Mouse (Mus musculus) embryonic facial prominence, embryonic 13.5 days (tissue): Measurements from ENCODE around the gene Nup98. TPM values are rescaled to one million over a fixed set of nuclear protein-coding genes. Genes with fewer than 3 reads are reported as not detected.
A peak's percentile ranks its signal among the peaks of the same experiment; 100 is the strongest.

Experiments
- ATAC-seq: fragments of 200-750 bp; cut with Nextera tagmentation; 2 replicates; pipeline ENCODE4 v1.8.0; 2017; ENCODE audit warnings: low read depth; ENCODE audit not compliant: insufficient number of reproducible peaks, insufficient read depth, low FRiP score, low TSS enrichment
- H3K27ac ChIP-seq: fragments of 300-500 bp; sonication (generic); 2 replicates; pipeline ENCODE4 v1.5.1; 2015; ENCODE audit warnings: moderate library complexity, mild to moderate bottlenecking, inconsistent platforms
- H3K27me3 ChIP-seq: fragments of 300-500 bp; sonication (generic); 2 replicates; pipeline ENCODE4 v1.6.1; 2015; ENCODE audit warnings: mild to moderate bottlenecking, inconsistent platforms
- H3K36me3 ChIP-seq: fragments of 300-500 bp; sonication (generic); 2 replicates; pipeline ENCODE4 v1.6.1; 2015; ENCODE audit warnings: mild to moderate bottlenecking, inconsistent platforms
- H3K4me1 ChIP-seq: fragments of 300-500 bp; sonication (generic); 2 replicates; pipeline ENCODE4 v1.6.1; 2015; ENCODE audit warnings: inconsistent platforms
- H3K4me2 ChIP-seq: fragments of 300-500 bp; sonication (generic); 2 replicates; pipeline ENCODE4 v1.6.1; 2015; ENCODE audit warnings: moderate library complexity, mild to moderate bottlenecking, inconsistent platforms
- H3K4me3 ChIP-seq: fragments of 300-500 bp; sonication (generic); 2 replicates; pipeline ENCODE4 v1.5.1; 2015; ENCODE audit warnings: mild to moderate bottlenecking, inconsistent platforms
- H3K9ac ChIP-seq: fragments of 300-500 bp; sonication (generic); 2 replicates; pipeline ENCODE4 v1.6.1; 2015; ENCODE audit warnings: mild to moderate bottlenecking, inconsistent platforms
- H3K9me3 ChIP-seq: fragments of 300-500 bp; sonication (generic); 2 replicates; pipeline ENCODE4 v1.6.1; 2016; ENCODE audit warnings: inconsistent platforms
- WGBS: fragments of 180-500 bp; shearing (Covaris S2); methylation state at CpG from one replicate; pipeline ENCODE4 v1.1.7; 2015; ENCODE audit warnings: mixed read lengths; 5-methylcytosine and 5-hydroxymethylcytosine counted together
- polyA plus RNA-seq: library from polyadenylated mRNA; unstranded; fragments of >200 nt; fragmentation: Nextera tagmentation; extraction: Ambion mirVana; gene quantifications from 2 replicates; pipeline ENCODE4 v1.2.1, GENCODE M21; 2015

Nup98 gene
- polyA plus RNA-seq, 1 experiment from 2014 or later: 37.1 TPM

DNA sequence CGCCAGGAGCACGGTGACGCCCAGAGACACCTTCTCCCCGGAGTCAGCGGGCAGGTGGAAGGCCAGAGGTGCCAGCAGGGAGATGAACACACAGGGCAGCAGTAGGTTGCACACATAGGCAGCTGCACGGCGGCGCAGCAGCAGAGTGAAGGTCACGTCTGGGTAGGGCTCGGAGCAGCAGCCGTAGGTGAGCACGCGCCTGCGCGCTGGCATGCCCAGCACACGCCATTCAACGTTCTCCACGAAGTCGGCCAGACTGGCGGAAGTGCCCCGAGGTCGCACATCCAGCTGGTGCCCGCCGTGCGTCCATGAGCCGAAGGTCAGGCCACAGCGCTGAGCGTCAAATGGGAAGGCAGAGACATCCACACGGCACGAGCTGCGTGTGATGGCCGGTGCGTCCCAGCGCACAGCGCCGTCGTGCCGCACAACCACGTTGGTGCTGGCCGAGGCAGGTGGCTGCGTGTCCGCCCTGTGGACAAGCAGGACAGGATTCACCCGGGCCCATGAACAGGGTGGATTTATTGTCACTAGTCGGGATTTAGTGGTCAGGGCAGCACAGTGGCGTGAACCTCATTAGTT is 96.7 kb downstream of the Nup98 start:
- Histone ChIP-seq H3K9me3 (no peaks in the 10 kb centered on the region), H3K4me1 (no peaks in the 10 kb centered on the region), H3K36me3 (peaks cover 2% of the 10 kb centered on the region), H3K27me3 (no peaks in the 10 kb centered on the region), H3K27ac (no peak overlapping the region), H3K9ac (no peak overlapping the region), H3K4me2 (no peak overlapping the region), H3K4me3 (no peak overlapping the region)
- no peak for ATAC-seq
- 84% methylated on average over 45 of the region's 45 CpGs for WGBS

DNA sequence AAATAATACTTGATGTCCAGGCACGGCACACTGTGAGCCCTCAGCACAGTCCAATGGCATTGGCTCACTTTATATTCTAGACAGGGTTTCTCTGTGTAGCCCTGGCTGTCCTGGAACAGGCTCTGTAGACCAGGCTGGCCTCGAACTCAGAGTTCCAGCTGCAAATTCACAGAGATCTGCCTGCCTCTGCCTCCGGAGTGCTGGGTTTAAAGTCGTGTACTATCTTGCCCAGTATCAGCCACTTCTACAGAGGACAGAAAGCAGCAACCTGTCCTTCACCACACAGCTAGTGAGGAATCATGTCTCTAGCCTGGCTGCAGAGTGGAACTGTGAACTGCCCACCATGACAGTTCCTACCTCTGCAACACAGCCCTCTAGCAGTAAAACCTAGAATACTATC is 100.2 kb downstream of the Nup98 start:
- no peak overlapping the region for H3K9ac ChIP-seq
- H3K4me3 ChIP-seq: no peak overlapping the region
- peaks cover 4% of the 10 kb centered on the region; the same call in 1 of the 2 replicates for H3K4me1 ChIP-seq
- H3K36me3 ChIP-seq: no peaks in the 10 kb centered on the region
- no peak for ATAC-seq
- no peak overlapping the region for H3K27ac ChIP-seq
- no peak overlapping the region for H3K4me2 ChIP-seq
- 87% methylated on average over 4 of the region's 4 CpGs for WGBS
- no peaks in the 10 kb centered on the region for H3K9me3 ChIP-seq
- no peaks in the 10 kb centered on the region for H3K27me3 ChIP-seq

DNA sequence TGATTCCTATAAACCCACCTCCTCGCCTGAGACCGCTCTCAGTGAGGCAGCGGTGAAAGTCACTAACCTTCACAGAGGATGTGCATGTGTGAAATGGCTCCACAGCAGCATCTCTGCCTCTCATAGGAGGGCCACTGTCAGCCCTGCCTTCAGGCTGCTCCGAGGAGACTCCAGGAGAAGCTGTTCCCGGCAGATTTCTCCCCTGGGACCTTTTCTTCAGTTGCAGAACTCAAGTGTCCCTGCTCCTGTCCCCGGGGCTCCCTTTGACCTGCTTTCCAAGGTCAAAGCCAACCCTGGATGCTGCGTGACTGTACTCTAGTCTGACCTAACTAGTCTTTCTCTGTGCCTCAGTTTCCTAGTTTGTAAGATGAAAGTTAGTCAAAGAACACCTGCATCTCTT is 100.8 kb downstream of the Nup98 start, which contains the start of gene Art5:
Gene Art5, minus strand, starts transcription at position 319 of the 400 bp plus-strand sequence.
- no peak for ATAC-seq
- Histone ChIP-seq H3K36me3 (no peaks in the 10 kb centered on the region), H3K4me1 (peaks cover 4% of the 10 kb centered on the region; the same call in 1 of the 2 replicates)

DNA sequence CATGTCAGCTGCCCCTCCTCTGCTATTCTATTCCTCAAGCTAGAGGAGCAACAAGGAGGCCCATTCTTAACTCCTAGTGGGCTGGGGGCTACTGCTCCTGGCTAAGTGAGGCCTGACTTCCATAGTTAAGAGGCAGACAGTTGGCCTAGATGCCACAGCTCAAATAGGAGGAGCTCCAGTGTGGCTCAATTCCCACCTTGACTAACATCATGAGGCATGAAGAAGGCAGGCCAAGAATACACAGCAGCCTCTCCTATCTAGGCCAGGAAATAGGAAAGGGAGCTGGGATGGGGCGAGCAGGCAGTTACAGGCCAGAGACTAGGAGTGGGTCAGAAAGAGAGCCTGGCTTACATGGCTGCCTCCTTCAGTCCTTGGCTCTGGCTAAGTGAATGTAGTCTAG is 101.8 kb downstream of the Nup98 start:
- no peaks in the 10 kb centered on the region for H3K27me3 ChIP-seq
- no peak overlapping the region for H3K27ac ChIP-seq
- 81% methylated on average over 1 of the region's 1 CpGs for WGBS
- H3K4me2 ChIP-seq: no peak overlapping the region
- H3K4me1 ChIP-seq: peaks cover 4% of the 10 kb centered on the region; the same call in 1 of the 2 replicates
- no peak for ATAC-seq
- H3K9ac ChIP-seq: no peak overlapping the region
- no peak overlapping the region for H3K4me3 ChIP-seq
- no peaks in the 10 kb centered on the region for H3K36me3 ChIP-seq
- H3K9me3 ChIP-seq: no peaks in the 10 kb centered on the region

More for the DNA sequence above, 100.8 kb downstream of the Nup98 start, which contains the start of gene Art5:
- H3K4me2 ChIP-seq: no peak within 1 kb of the TSS
- no peak within 1 kb of the TSS for H3K9ac ChIP-seq
- no peak within 1 kb of the TSS for H3K4me3 ChIP-seq
- no peaks in the 10 kb centered on the region for H3K27me3 ChIP-seq
- H3K9me3 ChIP-seq: no peaks in the 10 kb centered on the region
- 75% methylated on average over 7 of the region's 7 CpGs for WGBS
- no peak within 1 kb of the TSS for H3K27ac ChIP-seq

DNA sequence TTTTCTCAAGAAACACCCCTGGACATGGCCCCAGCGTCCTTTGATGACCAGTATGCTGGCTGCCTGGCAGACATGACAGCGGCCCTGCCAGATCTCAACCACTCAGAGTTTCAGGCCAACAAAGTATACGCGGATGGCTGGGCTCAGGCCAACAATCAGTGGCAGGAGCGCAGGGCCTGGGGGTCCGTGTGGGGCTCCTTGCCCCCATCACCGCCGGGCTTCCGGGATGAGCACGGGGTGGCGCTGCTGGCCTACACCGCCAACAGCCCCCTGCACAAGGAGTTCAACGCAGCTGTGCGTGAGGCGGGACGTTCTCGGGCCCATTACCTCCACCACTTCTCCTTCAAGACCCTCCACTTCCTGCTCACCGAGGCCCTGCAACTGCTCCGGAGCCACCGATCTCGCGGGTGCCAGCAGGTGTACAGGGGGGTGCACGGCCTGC is 103.3 kb downstream of the Nup98 start:
- no peaks in the 10 kb centered on the region for H3K9me3 ChIP-seq
- H3K4me3 ChIP-seq: peak overlapping the region; percentile 17
- peaks cover 4% of the 10 kb centered on the region; the same call in 1 of the 2 replicates for H3K4me1 ChIP-seq
- no peaks in the 10 kb centered on the region for H3K27me3 ChIP-seq
- peak overlapping the region; percentile 56 for H3K4me2 ChIP-seq
- 15% methylated on average over 23 of the region's 23 CpGs for WGBS
- peak overlapping the region; percentile 54 for H3K9ac ChIP-seq
- no peaks in the 10 kb centered on the region for H3K36me3 ChIP-seq
- H3K27ac ChIP-seq: no peak overlapping the region
- ATAC-seq: no peak

DNA sequence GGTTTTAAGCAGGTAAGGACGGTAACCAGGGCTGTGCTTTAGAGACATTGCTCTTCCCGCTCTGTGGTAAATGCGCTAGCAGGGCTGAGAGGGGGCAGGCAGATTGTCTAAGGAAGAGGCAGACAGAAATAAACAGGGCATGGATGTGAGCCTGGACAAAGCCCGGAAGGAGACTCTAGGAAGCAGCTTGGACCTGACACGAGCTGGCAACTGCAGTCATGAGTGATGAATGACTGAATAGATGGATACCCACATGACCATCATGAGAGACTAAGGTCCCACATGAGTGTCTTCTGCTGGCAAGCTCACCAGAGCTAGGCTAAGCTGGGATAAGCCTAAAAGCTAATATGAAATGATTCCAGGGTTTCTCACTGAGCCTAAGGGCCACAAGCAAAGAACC is 105.8 kb downstream of the Nup98 start:
- no peak overlapping the region for H3K9ac ChIP-seq
- no peaks in the 10 kb centered on the region for H3K36me3 ChIP-seq
- no peak overlapping the region for H3K27ac ChIP-seq
- WGBS: 73% methylated on average over 5 of the region's 5 CpGs
- H3K9me3 ChIP-seq: no peaks in the 10 kb centered on the region
- H3K4me3 ChIP-seq: no peak overlapping the region
- no peak overlapping the region for H3K4me2 ChIP-seq
- ATAC-seq: no peak
- H3K4me1 ChIP-seq: peaks cover 16% of the 10 kb centered on the region
- no peaks in the 10 kb centered on the region for H3K27me3 ChIP-seq

DNA sequence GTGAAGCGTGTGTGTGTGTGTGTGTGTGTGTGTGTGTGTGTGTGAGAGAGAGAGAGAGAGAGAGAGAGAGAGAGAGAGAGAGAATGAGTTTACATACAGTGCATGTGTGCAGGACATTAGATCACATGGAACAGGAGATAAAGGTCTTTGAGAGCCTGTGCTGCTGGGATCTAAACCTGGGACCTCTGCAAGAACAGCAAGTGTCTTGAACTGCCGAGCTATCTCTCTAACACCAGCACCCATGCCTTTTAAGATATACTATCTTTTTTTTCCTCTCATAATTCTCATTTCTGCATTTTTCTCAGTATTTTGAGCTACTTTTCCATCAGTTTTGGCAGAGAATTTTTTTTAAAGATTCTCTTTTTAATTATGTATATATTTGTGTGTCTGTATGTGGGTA is 106.4 kb downstream of the Nup98 start:
- 70% methylated on average over 2 of the region's 2 CpGs for WGBS
- Histone ChIP-seq H3K27me3 (no peaks in the 10 kb centered on the region), H3K4me2 (no peak overlapping the region), H3K9me3 (no peaks in the 10 kb centered on the region), H3K27ac (no peak overlapping the region), H3K9ac (no peak overlapping the region), H3K4me1 (peaks cover 16% of the 10 kb centered on the region), H3K36me3 (no peaks in the 10 kb centered on the region), H3K4me3 (no peak overlapping the region)
- ATAC-seq: no peak

DNA sequence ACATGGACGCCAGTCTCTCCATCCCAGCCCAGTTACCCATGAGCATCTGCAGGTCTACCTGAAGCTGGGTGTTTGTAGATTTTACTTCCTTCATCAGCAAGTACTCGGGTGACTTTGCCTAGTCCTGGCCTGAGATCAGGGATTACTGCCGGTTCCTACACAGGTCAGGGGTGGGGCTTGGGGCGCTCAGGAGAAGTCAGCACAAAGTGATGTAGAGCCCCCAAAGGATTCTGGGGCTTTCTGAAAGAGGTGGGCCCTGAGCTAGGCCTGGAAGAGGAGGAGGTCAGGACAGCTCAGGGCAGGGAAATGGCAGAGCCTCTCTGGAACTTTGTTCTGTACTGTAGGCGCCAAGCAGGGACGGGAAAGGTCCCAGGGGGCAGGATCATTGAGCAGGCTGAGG is 107.3 kb downstream of the Nup98 start:
- Histone ChIP-seq H3K4me2 (no peak overlapping the region), H3K27ac (no peak overlapping the region), H3K4me1 (peaks cover 16% of the 10 kb centered on the region), H3K4me3 (no peak overlapping the region), H3K27me3 (no peaks in the 10 kb centered on the region), H3K36me3 (no peaks in the 10 kb centered on the region), H3K9ac (no peak overlapping the region), H3K9me3 (no peaks in the 10 kb centered on the region)
- no peak for ATAC-seq
- WGBS: 47% methylated on average over 6 of the region's 6 CpGs

DNA sequence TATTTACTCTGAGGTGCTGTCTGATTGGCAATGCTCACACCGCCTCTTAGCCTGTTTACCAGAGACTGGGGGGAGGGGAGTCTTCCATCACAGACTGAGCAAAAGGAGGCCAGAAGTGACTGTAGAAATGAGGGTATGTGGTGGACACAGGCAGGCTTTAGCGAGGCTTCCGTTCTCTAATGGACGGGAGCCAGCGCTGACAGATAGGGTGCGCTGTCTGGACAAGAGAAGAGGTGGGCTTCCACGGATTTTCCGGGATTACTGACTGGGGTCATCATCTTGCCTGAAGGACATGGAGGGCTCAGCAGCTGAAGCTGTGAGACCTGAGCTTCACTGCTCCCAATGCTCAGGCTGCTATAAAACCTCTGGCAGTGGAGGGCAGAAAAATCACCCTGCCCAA is 107.7 kb downstream of the Nup98 start:
- Histone ChIP-seq H3K27me3 (no peaks in the 10 kb centered on the region), H3K4me2 (no peak overlapping the region), H3K27ac (no peak overlapping the region), H3K36me3 (no peaks in the 10 kb centered on the region), H3K4me3 (no peak overlapping the region), H3K4me1 (peaks cover 16% of the 10 kb centered on the region), H3K9ac (no peak overlapping the region), H3K9me3 (no peaks in the 10 kb centered on the region)
- WGBS: 49% methylated on average over 8 of the region's 8 CpGs
- ATAC-seq: no peak

DNA sequence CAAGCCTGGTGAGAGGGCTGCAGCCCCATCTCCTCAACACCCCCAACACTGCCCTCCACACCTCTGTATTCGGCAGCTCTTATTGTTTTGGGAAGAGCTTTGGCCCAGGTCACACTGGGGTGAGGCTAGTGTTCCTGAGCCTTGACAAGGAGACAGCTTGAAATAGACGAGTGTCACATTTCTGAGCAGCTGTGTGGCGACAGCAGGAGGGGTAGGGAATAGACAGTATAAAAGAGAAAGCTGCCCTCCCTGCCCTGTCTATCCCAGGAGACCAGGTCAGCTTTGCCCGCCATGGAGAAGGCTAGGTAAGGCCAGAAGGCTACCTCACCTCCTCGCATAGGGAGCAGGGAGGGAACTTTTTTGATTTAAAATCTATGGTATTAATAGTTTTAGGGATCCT is 108.5 kb downstream of the Nup98 start, which contains the start of gene Art1:
Gene Art1, plus strand, starts transcription at position 257 of the 400 bp plus-strand sequence.
- Histone ChIP-seq H3K27me3 (no peaks in the 10 kb centered on the region), H3K27ac (no peak within 1 kb of the TSS), H3K4me1 (peaks cover 12% of the 10 kb centered on the region), H3K4me3 (no peak within 1 kb of the TSS), H3K9me3 (no peaks in the 10 kb centered on the region), H3K36me3 (no peaks in the 10 kb centered on the region; the same call in none of the 2 replicates), H3K9ac (no peak within 1 kb of the TSS), H3K4me2 (peak within 1 kb of the TSS; percentile 62)
- ATAC-seq: no peak
- WGBS: 34% methylated on average over 5 of the region's 5 CpGs

DNA sequence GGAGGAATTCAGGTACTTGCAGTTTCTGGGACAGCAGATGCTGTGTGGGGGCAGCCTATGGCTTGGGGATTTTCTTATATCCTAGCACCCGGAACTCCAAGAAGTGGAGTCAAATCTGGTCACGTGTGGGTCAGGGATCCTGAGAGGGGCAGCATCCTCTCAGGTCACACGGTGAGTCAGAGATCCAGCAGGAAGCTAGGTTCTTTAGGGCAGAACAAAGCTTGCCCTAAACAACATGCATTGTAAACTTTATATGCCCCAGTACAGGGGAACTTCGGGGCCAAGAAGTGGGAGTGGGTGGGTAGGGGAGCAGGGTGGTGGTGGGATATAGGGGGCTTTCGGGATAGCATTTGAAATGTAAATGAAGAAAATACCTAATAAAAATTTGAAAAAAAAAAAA is 109.1 kb downstream of the Nup98 start:
- H3K27ac ChIP-seq: no peak overlapping the region
- no peak overlapping the region for H3K9ac ChIP-seq
- no peaks in the 10 kb centered on the region for H3K27me3 ChIP-seq
- H3K36me3 ChIP-seq: no peaks in the 10 kb centered on the region; the same call in none of the 2 replicates
- H3K4me1 ChIP-seq: peaks cover 12% of the 10 kb centered on the region; the same call in 1 of the 2 replicates
- no peak for ATAC-seq
- no peak overlapping the region for H3K4me3 ChIP-seq
- H3K4me2 ChIP-seq: peak overlapping the region; percentile 62
- no peaks in the 10 kb centered on the region for H3K9me3 ChIP-seq
- 59% methylated on average over 5 of the region's 5 CpGs for WGBS
